Mouse (Mus musculus): ENCODE data around the gene Rsbn1l.

DNA sequence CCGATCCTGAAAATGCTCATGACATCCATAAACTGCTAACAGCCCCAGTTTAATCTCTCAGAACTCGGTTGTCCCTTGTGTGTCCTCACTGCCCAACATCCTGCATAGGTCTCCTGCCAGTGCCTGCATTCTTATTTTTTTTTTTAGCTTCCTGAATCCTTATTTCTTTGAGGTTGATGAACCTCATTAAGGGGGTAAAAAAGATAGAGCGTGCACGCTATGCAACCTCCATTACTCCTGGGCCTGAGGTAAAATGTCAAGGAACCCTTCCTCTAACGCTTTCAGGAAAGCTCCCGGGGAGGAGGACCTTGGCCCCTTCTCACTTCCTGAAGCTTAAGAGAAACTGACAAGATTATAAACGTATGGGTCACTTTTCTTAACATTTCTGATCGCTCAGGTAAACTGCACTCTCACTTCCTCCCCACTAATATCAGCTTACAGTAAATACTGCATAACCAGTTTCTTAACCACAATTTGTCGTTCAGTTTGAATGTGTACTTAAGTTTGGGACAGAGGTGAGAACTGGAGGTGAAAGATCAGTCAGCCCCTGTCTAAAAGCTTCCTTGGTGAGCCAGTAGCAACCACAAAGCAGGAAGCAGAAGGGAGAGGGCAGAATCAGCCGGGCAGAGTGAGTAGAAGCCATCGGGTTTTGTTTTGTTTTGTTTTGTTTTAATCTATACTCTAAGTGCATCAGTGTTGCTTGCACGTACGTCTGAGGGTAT lies 923 bp downstream of the Rsbn1l start:
- TF ChIP-seq CTCF (conservative IDR thresholded peaks at IDR 0.05; ENCODE audit: low read length) = no peak
- TF ChIP-seq POU5F1 (IDR thresholded peaks at IDR 0.05; ENCODE audit: borderline replicate concordance, low read length) = no peak
- TF ChIP-seq NANOG (IDR thresholded peaks at IDR 0.05; ENCODE audit: borderline replicate concordance, low read length) = no peak
